Mouse (Mus musculus) megakaryocyte progenitor cell, adult 5-6 weeks (primary cell): Measurements from ENCODE around the gene Pcsk5. TPM values are rescaled to one million over a fixed set of nuclear protein-coding genes. Genes with fewer than 3 reads are reported as not detected.
"Not testable (repeated sequence)": the region's sequence is repeated elsewhere in the genome, so short reads cannot be mapped to it uniquely, and the experiment has no call there.

Experiments
- ATAC-seq: replicated peaks from 2 replicates; pipeline ENCODE4 v1.8.0; 2016; ENCODE audit warnings: mild to moderate bottlenecking, moderate TSS enrichment, inconsistent platforms; ENCODE audit not compliant: poor library complexity
- total RNA-seq, 2 experiments: library from RNA; stranded (forward) in 1 of 2; stranded (reverse) in 1 of 2; fragments of 157-497, 149-512 nt in 1 of 2; fragments of 200-1000 nt in 1 of 2; gene quantifications; 2 replicates each; pipeline versions ENCODE4 v1.2.3 to v1.2.4; 2015 to 2017

The Pcsk5 gene
- total RNA-seq, 2 experiments from 2014 or later: not detected

DNA sequence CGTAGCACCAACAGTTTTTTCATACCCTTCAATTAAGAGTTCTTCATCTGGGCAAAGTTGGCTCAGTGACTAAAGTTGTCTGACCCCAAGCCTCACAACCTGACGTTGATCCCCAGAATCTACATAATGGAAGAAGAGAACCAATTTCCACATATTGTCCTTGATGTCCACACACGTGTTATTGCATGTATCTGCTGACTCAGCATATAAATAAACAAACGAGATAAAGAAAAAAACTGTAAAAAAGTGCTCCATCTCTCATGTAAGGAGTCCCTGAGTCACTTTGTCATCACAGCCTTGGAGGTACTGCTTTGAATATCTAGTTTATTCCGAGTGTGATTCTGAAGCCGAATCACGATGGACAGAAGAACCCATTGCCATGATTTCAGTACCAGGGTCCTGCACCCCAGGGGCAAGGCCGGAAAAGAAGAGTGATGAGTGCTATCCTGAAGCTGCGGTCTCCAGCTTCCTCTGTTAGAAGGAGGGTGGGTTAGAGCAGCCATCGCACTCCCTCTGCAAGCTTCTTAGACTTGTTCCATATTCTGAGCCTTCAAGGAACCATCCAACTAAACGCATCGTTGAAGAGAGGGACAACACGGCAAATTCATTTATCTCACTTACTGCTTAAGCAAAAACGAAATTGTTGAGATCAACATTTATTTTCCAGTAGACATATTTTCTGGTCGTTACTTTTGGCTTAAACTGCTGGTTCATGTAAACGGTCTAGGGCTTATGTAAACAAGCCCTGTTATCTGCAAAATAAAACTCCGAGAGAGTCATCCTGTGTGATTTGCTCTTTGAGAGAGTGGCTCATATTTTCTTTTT lies 348.2 kb downstream of the Pcsk5 start:
- ATAC-seq: no peak

GRCm38 (mm10) chr19:17482126-17482790 lies 355.2 kb downstream of the Pcsk5 start:
- ATAC-seq: no peak

DNA sequence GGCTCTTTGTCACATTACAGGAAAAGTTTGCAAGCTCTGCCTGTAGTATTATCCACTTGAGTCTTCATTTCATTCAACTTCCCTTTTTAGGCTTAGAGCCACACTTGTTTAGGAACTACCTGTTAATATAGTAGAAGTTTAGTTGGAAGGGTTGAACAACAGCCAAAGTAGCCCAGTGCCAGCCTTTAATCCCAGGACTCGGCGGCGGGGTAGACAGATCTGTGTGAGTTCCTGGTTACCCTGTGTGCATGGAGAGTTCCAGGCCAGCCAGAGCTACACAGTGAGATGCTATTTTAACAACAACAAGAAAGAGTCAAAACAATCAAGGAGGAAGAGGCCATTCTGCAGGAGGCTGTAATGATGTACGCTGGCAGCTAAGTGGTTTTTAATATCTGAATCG lies 358.0 kb downstream of the Pcsk5 start:
- no peak for ATAC-seq

GRCm38 (mm10) chr19:17476021-17476420 lies 361.4 kb downstream of the Pcsk5 start:
- ATAC-seq: no peak

GRCm38 (mm10) chr19:17473138-17473537 lies 364.3 kb downstream of the Pcsk5 start:
- not testable (repeated sequence) for ATAC-seq

- ATAC-seq: no peak
Measured at GRCm38 (mm10) chr19:17471861-17472260, 365.6 kb downstream of the Pcsk5 start.

GRCm38 (mm10) chr19:17471196-17471595 lies 366.2 kb downstream of the Pcsk5 start:
- ATAC-seq: no peak

GRCm38 (mm10) chr19:17467556-17468211 lies 369.7 kb downstream of the Pcsk5 start:
- ATAC-seq: no peak

GRCm38 (mm10) chr19:17452001-17452400 lies 385.4 kb downstream of the Pcsk5 start:
- no peak for ATAC-seq

DNA sequence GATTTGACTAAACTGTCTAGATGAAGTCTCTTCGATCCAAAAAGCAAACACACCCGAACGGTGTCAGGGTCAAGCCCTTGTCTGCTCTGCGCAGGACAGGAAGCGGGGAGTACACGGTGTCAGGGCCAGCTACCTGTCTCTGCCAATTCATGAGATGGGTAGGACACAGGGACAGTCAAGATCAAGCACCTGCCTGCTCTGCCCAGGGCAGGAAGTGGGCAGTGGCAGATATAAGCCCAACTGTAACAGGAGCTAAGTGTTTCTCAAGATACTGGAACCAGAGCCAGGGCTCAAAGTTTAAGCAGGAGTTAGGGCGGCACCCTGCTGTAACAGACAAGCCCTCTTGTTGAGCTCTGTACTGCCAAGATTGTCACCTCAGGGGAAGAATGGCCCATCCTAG lies 393.9 kb downstream of the Pcsk5 start:
- peak; percentile 57 for ATAC-seq

- no peak for ATAC-seq
Measured at GRCm38 (mm10) chr19:17439476-17440189, 397.8 kb downstream of the Pcsk5 start.

DNA sequence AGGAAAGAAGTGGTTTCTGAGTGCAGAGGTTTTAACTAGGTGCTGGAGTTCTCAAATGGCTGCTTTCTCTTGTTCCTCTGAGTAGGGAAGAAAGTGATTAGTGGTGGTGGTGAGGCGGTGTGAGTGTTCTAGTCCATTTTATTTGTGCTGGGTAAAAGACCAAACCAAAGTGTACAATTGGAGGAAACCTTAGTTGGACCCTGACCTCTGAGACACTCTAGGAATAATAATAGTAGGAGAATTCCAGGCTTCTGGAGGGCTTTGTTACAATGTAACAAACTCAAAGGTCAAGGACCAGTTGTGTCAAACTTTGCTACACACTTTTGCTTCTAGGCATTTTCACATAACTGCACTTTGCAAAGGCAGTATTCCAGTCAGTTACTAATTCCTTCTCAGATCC lies 400.8 kb downstream of the Pcsk5 start:
- no peak for ATAC-seq

- ATAC-seq: no peak
Measured at GRCm38 (mm10) chr19:17428561-17428914, 408.9 kb downstream of the Pcsk5 start.

- no peak for ATAC-seq
Measured at GRCm38 (mm10) chr19:17427824-17428560, 409.4 kb downstream of the Pcsk5 start.

- no peak for ATAC-seq
Measured at GRCm38 (mm10) chr19:17423306-17423705, 414.1 kb downstream of the Pcsk5 start.

DNA sequence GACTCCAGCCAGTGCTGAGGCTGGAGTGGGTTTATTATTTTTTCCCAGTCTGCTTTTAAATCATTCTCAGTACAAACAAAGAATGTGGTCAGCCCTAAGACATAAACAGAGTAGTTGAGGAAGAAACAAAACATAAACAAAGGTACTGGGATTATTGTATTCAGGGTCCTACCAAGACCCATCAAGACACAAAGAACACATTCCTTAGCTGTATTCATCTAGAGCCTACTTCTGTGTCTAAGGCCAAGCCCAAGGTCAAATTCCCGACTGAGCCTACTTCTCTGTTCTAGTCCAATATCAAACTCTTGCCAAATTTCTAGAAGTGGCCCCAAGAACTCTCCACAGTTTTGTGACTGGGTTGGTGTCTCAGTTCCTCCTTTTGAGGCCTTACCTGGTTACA lies 419.6 kb downstream of the Pcsk5 start:
- no peak for ATAC-seq

DNA sequence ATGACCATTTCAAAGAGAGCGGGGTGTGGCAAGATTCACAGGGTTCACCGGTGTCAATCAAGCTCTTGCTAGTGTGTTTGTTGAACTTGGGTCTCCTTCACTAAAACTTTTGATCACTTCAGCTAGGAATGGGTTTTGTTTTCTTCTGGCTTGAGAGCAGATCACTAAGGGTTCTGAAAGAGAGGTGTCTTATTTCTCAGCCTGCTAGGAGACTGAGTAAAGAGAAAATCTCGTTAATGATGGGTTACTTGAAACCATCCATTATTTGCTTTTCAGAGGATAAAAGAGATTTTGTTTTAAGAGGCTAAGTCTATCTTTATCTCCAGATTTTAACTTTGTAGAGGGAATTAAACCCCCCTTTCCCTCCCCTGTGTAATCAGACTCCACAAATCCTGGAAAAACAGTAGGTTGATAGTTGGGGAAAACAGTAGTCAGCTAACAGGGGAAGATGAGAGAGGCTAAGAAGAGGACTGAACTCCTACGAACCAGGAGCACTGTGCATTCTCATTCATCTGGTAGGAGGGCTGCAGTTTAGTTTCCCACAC lies 424.4 kb downstream of the Pcsk5 start:
- ATAC-seq: no peak

- no peak for ATAC-seq
Measured at GRCm38 (mm10) chr19:17410465-17411065, 426.9 kb downstream of the Pcsk5 start.

DNA sequence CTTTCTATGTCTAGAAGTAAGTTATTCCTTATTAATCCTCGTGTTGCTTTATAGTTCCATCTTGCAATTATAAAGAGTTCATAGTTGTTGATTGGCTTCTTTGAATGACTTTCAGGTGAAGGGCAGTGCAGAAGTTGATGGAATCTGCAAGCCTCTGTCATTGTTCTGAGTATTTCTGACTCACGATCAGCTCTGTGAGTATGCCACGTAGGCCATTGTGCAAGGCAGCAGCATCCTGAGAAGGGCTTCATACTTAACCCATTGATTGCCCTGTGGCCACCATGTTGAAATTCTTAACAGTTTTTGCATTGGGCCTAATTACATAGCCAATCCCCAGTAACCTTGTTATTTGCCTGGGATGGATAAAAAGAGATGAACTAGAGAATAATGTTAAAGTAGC lies 428.1 kb downstream of the Pcsk5 start:
- ATAC-seq: no peak

DNA sequence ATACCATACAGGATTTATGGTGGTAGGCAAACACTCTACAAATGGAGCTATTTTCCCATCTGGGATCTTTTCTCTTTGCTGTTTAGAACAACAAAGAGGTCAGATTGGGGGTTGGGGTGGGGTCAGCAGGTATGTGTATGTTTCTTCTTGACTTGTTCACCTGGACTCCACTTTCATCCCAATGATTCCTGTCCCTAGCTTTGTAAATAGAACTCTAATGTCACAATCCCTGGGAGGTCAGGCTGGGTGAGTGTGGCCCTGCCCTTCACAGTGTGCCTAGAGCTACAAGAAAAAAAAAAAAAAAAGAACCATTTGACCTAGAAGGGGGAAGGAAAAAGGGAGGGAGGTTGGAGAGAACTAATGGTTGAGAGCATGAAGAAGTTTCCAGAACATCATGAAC lies 428.8 kb downstream of the Pcsk5 start:
- no peak for ATAC-seq
